Mouse (Mus musculus) neutrophil, adult 65 days (primary cell): ENCODE measurements around the gene Skint3. TPM values are rescaled to one million over a fixed set of nuclear protein-coding genes. Genes with fewer than 3 reads are reported as not detected.

ENCODE experiments used
- total RNA-seq: library from RNA; stranded (reverse); gene quantifications from 2 replicates; pipeline ENCODE4 v1.2.4, GENCODE M21; 2023

Skint3 gene
- 0.93 and 1.0 TPM in 2 replicates for total RNA-seq

DNA sequence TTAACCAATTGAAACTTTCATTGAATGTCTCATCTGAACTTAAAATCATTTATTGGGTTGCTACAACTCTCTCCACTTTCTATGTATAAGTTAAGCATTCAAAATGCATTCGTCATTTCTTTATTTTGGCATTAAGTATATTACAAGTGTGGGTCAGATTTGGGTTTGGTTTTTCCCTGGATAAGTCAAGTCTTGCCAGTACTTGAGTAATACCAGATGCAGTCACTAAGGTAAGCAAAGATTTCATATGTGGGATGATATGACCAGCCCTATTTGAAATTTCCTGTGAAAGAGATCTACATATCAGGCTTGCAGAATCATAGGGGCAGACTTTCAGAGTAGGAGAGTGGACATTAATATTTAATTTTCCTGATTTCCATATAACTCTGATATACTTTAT lies at the start of gene Skint3:
Gene Skint3, plus strand, starts transcription at position 301 of the 400 bp plus-strand sequence.

Other genes with a start within 250 kb of the Skint3 start
- not detected in 2 replicates for gene Skint1, start 226.0 kb upstream of the Skint3 start, total RNA-seq
- gene Skint4, start 160.2 kb upstream of the Skint3 start, total RNA-seq: not detected in 2 replicates
- not detected in 2 replicates for gene Skint9, start 201.7 kb downstream of the Skint3 start, total RNA-seq